Mouse (Mus musculus) kidney, postnatal 0 days (tissue): ENCODE data around the gene Btnl4. TPM values are rescaled to one million over a fixed set of nuclear protein-coding genes. Genes with fewer than 3 reads are reported as not detected.
"Not testable (repeated sequence)": the region's sequence is repeated elsewhere in the genome, so short reads cannot be mapped to it uniquely, and the experiment has no call there.

ENCODE experiments used
- ATAC-seq: fragments of 200-750 bp; cut with Nextera tagmentation; replicated peaks from 2 replicates; pipeline ENCODE4 v1.8.0; 2017; ENCODE audit warnings: low read depth, moderate number of reproducible peaks, moderate TSS enrichment, moderate library complexity; ENCODE audit not compliant: low FRiP score
- DNase-seq: peaks from one replicate; pipeline ENCODE4 v3.0.0-alpha.2; 2016; ENCODE audit warnings: low spot score
- H3K27ac ChIP-seq: fragments of 300-500 bp; sonication (generic); 2 replicates; pipeline ENCODE4 v1.5.1; 2014; ENCODE audit warnings: mild to moderate bottlenecking
- H3K27me3 ChIP-seq: fragments of 300-500 bp; sonication (generic); 2 replicates; pipeline ENCODE4 v1.6.1; 2014; ENCODE audit warnings: low read length, mixed read lengths; ENCODE audit not compliant: insufficient read depth
- H3K36me3 ChIP-seq: fragments of 300-500 bp; sonication (generic); 2 replicates; pipeline ENCODE4 v1.6.1; 2014; ENCODE audit warnings: low read length, mixed read lengths; ENCODE audit not compliant: insufficient read depth
- H3K4me1 ChIP-seq: fragments of 300-500 bp; sonication (generic); replicated peaks from 2 replicates; pipeline ENCODE4 v1.6.1; 2014; ENCODE audit warnings: antibody characterized with exemption, low read length, mixed read lengths; ENCODE audit not compliant: insufficient read depth
- H3K4me2 ChIP-seq: fragments of 300-500 bp; sonication (generic); 2 replicates; pipeline ENCODE4 v1.6.1; 2014; ENCODE audit warnings: mild to moderate bottlenecking, low read length, moderate library complexity, mixed read lengths
- H3K4me3 ChIP-seq: fragments of 300-500 bp; sonication (generic); replicated peaks from 2 replicates; pipeline ENCODE4 v1.5.1; 2014; ENCODE audit warnings: low read depth, low read length
- H3K9ac ChIP-seq: fragments of 300-500 bp; sonication (generic); 2 replicates; pipeline ENCODE4 v1.6.1; 2014; ENCODE audit warnings: low read depth, low read length
- H3K9me3 ChIP-seq: fragments of 300-500 bp; sonication (generic); replicated peaks from 2 replicates; pipeline ENCODE4 v1.6.1; 2016; ENCODE audit warnings: low read length, inconsistent platforms, mixed read lengths
- CTCF ChIP-seq: IDR thresholded peaks from 2 replicates; pipeline ENCODE4 v1.5.1; 2016; ENCODE audit warnings: antibody characterized with exemption, low read depth, mild to moderate bottlenecking, moderate library complexity
- WGBS: fragments of 180-500 bp; shearing (Covaris S2); extraction: QIAGEN DNeasy Blood & Tissue Kit; methylation state at CpG from one replicate; pipeline ENCODE4 v1.1.7; 2014; 5-methylcytosine and 5-hydroxymethylcytosine counted together
- polyA plus RNA-seq: library from polyadenylated mRNA; unstranded; fragments of >200 nt; fragmentation: Nextera tagmentation; extraction: Ambion mirVana; gene quantifications from 2 replicates; pipeline ENCODE4 v1.2.1, GENCODE M21; 2015

Gene Btnl4
- polyA plus RNA-seq, result not detected in 2 replicates

- H3K27ac ChIP-seq, H3K4me1 ChIP-seq, H3K36me3 ChIP-seq, H3K9me3 ChIP-seq, DNase-seq, H3K27me3 ChIP-seq, H3K9ac ChIP-seq, H3K4me2 ChIP-seq, ATAC-seq, H3K4me3 ChIP-seq: not testable (repeated sequence)
- WGBS, result 70% methylated on average over 4 of the region's 5 CpGs
Measured at GRCm38 (mm10) chr17:34477238-34478013, at the start of gene Btnl4. Gene Btnl4, minus strand, starts transcription at chr17:34477318.

DNA sequence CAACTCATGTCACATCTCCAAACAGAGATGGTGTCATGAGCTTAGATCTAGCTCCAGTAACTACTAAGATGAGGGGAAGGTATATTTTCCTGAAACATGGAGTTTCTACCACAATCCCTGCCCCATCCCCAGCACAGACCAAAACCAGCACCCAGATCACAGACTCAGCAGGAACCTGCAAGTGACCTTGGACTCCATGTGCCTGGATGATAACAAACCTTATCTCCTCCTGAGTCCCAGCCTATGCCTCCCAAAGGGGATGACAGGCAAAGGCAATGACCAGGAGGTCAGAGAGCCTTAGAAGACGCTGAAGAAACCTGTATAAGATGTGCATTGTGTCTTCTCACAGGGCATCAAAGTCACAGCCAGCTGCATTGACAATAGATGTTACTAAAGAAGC, 41.9 kb upstream of the Btnl4 start:
- WGBS, result 59% methylated on average over 1 of the region's 1 CpGs

GRCm38 (mm10) chr17:34518571-34518970, 41.5 kb upstream of the Btnl4 start:
- 67% methylated on average over 3 of the region's 3 CpGs for WGBS
- DNase-seq, H3K4me1 ChIP-seq, ATAC-seq, H3K27me3 ChIP-seq, H3K36me3 ChIP-seq, H3K4me2 ChIP-seq, H3K9me3 ChIP-seq, H3K4me3 ChIP-seq, H3K9ac ChIP-seq, H3K27ac ChIP-seq: not testable (repeated sequence)

More for the DNA sequence above, 41.9 kb upstream of the Btnl4 start:
- Histone ChIP-seq H3K27ac (no peak overlapping the region), H3K4me1 (no peaks in the 10 kb centered on the region), H3K9me3 (no peaks in the 10 kb centered on the region), H3K36me3 (no peaks in the 10 kb centered on the region), H3K27me3 (no peaks in the 10 kb centered on the region), H3K9ac (no peak overlapping the region), H3K4me3 (no peak overlapping the region), H3K4me2 (no peak overlapping the region)
- DNase-seq (no peak), ATAC-seq (no peak)
- no peak for TF ChIP-seq CTCF

DNA sequence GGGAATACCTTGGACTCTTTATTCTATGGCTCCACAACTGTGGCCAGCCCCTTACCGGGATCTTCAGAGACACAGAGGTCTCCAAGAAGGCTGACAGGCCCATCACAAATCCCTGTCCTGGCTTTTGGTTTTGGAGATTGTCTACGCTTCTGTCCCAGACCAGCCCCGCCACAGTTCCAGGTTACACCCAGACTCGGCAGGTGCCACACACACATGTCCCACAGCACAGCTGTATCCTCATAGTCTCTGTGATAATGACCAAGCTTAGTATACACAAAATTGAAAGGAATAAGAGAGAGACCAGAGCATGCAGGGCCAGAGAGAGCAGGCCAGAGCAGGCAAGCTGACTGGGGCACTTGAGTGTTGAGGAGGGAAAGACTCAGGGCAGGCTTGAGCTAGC, 40.7 kb upstream of the Btnl4 start:
- 88% methylated on average over 4 of the region's 4 CpGs for WGBS
- H3K9ac ChIP-seq, result no peak overlapping the region
- no peak overlapping the region for H3K4me2 ChIP-seq
- no peak overlapping the region for H3K27ac ChIP-seq
- no peaks in the 10 kb centered on the region for H3K27me3 ChIP-seq
- H3K4me3 ChIP-seq, result no peak overlapping the region
- H3K36me3 ChIP-seq, result no peaks in the 10 kb centered on the region
- no peak for TF ChIP-seq CTCF
- ATAC-seq, result no peak
- H3K4me1 ChIP-seq, result no peaks in the 10 kb centered on the region
- no peaks in the 10 kb centered on the region for H3K9me3 ChIP-seq
- DNase-seq, result no peak

DNA sequence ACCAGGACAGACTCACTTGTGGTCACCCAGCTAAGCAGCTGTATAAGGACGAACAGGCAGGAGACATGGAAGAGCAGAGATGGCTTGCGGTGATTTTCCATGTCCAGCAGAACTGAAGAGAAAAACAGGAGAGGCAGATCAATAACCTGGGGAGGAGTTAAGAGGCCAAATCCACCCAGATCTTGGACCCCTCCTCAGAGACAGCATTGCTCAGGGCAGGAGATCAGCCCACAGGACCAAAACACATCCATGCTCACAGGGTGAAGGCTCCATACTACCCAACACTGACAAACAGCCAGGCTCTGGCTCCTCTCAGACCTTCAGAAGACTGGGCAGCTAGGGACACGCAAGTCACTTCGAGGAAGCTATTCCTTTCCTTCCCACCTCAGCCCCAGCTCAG, 40.1 kb upstream of the Btnl4 start, which contains the start of gene Btnl6:
TSS of gene Btnl6 (minus strand) at position 101 of the 400 bp plus-strand sequence.
- DNase-seq, result no peak

DNA sequence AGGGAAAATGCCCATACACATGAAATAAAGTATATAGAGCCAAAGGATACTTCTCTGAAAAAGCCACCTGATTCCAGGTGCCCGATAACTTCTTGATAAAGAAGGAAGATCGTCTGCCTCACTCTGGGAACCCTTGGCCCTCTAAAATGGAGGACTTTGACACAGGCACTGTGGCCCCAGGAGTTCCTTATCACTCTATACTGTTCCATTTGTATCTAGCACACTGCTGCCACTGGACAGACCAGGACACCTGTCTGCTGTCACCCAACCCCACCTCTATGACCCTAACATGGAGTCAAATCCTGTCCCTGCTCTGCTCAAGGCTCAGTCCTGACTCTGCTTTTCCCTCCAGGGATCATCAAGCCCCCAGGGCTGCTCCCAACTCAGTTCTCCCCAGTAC, 39.4 kb upstream of the Btnl4 start:
- Histone ChIP-seq H3K4me3 (no peak overlapping the region), H3K27me3 (no peaks in the 10 kb centered on the region), H3K9ac (no peak overlapping the region), H3K9me3 (no peaks in the 10 kb centered on the region), H3K4me2 (no peak overlapping the region), H3K4me1 (no peaks in the 10 kb centered on the region), H3K36me3 (no peaks in the 10 kb centered on the region), H3K27ac (no peak overlapping the region)
- ATAC-seq (no peak), DNase-seq (no peak)
- TF ChIP-seq CTCF, result no peak
- WGBS, result 74% methylated on average over 2 of the region's 2 CpGs

More for the DNA sequence above, 40.1 kb upstream of the Btnl4 start, which contains the start of gene Btnl6:
- no peaks in the 10 kb centered on the region for H3K9me3 ChIP-seq
- no peak within 1 kb of the TSS for H3K27ac ChIP-seq
- H3K4me2 ChIP-seq, result no peak within 1 kb of the TSS
- no peak for TF ChIP-seq CTCF
- no peaks in the 10 kb centered on the region for H3K4me1 ChIP-seq
- ATAC-seq, result no peak
- H3K27me3 ChIP-seq, result no peaks in the 10 kb centered on the region
- no peak within 1 kb of the TSS for H3K4me3 ChIP-seq
- no peaks in the 10 kb centered on the region for H3K36me3 ChIP-seq
- no peak within 1 kb of the TSS for H3K9ac ChIP-seq
- WGBS, result 93% methylated on average over 4 of the region's 4 CpGs
